Mouse (Mus musculus): Measurements from ENCODE around the gene Sftpa1. TPM values are rescaled to one million over a fixed set of nuclear protein-coding genes. Genes with fewer than 3 reads are reported as not detected.

Gene Sftpa1
- polyA plus RNA-seq, 1 experiment from 2014 or later: 0.12 TPM

DNA sequence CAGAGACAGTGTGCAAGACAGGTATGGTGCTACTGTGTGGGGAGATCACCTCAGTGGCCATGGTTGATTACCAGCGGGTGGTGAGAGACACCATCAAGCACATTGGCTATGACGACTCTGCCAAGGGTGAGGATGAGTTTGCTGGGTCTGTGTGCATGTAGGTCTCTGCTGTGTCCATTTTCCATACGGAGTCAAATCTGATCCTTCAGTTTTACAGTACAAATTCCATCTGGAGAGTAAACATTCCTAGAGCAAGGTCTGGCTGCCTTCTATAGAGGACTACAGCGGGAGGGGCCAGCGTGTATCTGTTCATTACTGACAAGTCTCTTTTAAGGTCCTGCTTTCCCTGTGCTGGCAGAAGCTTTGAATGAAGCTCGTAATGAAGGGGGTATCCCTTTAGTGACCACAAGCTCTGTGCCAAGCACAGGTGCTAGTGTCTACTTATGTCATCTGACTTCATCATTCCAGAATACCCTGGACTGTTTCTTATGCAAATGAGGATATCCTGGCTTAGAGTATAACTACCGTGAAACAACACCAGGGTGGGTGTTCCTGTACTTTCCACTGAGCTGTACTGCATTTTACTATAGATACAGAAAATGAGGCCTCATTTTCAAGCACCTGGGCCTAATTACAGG is 20.4 kb upstream of the Sftpa1 start:
- H3K27ac ChIP-seq: no peak overlapping the region
- H3K4me3 ChIP-seq (replicated peaks): no peak overlapping the region
- ATAC-seq (ENCODE audit: low read depth) (no peak), DNase-seq (no peak)
- H3K9ac ChIP-seq: no peak overlapping the region
- H3K4me1 ChIP-seq (replicated peaks): no peaks in the 10 kb centered on the region
- H3K9me3 ChIP-seq (replicated peaks): no peaks in the 10 kb centered on the region
- H3K4me2 ChIP-seq: no peak overlapping the region
- H3K36me3 ChIP-seq: no peaks in the 10 kb centered on the region
- WGBS (ENCODE audit: insufficient replicate concordance): 63% methylated on average over 7 of the region's 7 CpGs
- no peaks in the 10 kb centered on the region for H3K27me3 ChIP-seq

DNA sequence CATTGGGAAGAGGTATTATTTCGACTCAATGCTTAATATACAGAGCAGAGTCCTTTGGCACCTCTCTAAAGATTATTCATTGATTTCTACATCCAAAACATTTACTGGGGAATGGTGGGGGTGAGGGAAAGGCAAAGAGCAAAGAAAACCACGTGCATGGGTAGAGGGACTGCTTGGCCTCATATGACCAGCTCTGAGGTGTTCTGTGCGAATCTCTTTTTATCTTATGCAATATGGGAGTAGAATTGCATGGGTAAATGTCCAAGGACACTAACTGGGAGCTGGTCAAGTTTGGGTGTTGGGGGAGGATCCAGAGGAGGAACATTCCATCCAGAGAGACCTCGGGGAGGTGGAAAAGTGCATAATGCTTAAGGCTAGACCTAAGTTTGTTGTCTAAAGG is 18.6 kb upstream of the Sftpa1 start:
- Histone ChIP-seq H3K4me3 (replicated peaks) (no peak overlapping the region), H3K4me1 (replicated peaks) (no peaks in the 10 kb centered on the region), H3K9ac (no peak overlapping the region), H3K36me3 (no peaks in the 10 kb centered on the region), H3K27me3 (no peaks in the 10 kb centered on the region), H3K27ac (no peak overlapping the region), H3K9me3 (replicated peaks) (no peaks in the 10 kb centered on the region), H3K4me2 (no peak overlapping the region)
- 43% methylated on average over 4 of the region's 4 CpGs for WGBS (ENCODE audit: insufficient replicate concordance)
- DNase-seq (no peak), ATAC-seq (ENCODE audit: low read depth) (no peak)

DNA sequence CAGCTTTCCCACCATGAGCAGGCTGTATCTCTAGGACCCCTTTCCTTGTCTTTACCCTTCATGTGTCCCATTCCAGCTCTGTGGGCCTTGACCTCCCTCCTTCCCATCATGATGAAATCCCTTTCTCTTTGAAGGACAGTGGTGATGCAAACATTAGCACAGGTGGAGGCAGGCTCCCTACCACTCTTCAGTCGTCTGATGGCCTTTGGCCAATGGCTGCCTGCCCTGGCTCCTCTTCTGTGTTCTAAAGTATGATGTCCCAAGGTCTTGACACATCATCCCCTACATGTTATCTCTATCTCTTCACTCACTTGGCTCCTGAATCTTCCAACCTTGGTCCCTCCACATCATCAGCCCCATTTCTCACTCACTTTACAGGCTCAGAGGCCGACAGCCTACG is 15.3 kb upstream of the Sftpa1 start:
- ATAC-seq (ENCODE audit: low read depth): no peak
- 62% methylated on average over 3 of the region's 3 CpGs for WGBS (ENCODE audit: insufficient replicate concordance)
- H3K9ac ChIP-seq: no peak overlapping the region
- no peak for DNase-seq
- no peaks in the 10 kb centered on the region for H3K36me3 ChIP-seq
- H3K4me2 ChIP-seq: no peak overlapping the region
- no peaks in the 10 kb centered on the region for H3K4me1 ChIP-seq (replicated peaks)
- no peak overlapping the region for H3K27ac ChIP-seq
- no peaks in the 10 kb centered on the region for H3K9me3 ChIP-seq (replicated peaks)
- no peak overlapping the region for H3K4me3 ChIP-seq (replicated peaks)
- H3K27me3 ChIP-seq: no peaks in the 10 kb centered on the region

DNA sequence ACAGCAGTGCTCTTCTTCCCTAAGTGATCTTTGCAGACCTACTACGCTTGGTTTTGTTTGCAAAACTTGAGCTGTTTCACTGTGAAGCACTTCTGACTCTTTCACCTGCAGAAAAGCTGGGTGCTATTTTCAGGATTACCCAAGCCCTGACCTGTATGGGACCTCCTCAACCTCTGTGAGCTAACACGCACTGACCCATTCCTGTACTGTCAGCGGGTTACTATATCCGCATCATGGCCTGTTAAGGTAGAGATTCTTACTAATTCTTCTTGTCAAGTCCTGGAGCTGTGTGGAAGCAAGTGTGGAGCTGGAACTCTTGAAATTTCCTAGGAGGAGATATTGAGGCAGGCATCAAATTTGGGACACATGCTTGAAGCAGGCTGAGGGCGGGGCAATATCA is 6.9 kb upstream of the Sftpa1 start:
- Histone ChIP-seq H3K9me3 (replicated peaks) (no peaks in the 10 kb centered on the region), H3K4me2 (no peak overlapping the region), H3K4me1 (replicated peaks) (no peaks in the 10 kb centered on the region), H3K4me3 (replicated peaks) (no peak overlapping the region), H3K27me3 (no peaks in the 10 kb centered on the region), H3K36me3 (no peaks in the 10 kb centered on the region), H3K9ac (no peak overlapping the region), H3K27ac (no peak overlapping the region)
- ATAC-seq (ENCODE audit: low read depth) (no peak), DNase-seq (no peak)
- 65% methylated on average over 5 of the region's 5 CpGs for WGBS (ENCODE audit: insufficient replicate concordance)

DNA sequence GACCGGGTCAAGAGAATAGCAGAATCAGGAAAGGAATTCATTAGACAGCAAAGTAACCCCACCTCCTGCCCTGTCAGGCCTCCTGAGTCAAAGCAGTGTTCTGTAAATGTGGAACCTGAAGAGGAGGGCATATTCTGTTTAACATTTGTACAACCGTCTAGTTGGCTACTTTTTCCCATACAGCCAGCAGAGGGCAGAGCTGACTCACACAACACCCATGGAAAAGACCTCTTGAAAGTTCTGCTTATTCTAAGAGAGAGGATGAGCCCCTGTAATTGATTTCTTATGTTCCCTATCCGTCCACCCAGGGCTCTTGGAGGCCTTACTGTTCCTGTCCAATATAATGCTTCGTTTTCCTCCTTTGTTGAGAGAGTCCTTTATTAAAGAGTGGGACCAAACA is 3.6 kb upstream of the Sftpa1 start:
- DNase-seq: no peak

DNA sequence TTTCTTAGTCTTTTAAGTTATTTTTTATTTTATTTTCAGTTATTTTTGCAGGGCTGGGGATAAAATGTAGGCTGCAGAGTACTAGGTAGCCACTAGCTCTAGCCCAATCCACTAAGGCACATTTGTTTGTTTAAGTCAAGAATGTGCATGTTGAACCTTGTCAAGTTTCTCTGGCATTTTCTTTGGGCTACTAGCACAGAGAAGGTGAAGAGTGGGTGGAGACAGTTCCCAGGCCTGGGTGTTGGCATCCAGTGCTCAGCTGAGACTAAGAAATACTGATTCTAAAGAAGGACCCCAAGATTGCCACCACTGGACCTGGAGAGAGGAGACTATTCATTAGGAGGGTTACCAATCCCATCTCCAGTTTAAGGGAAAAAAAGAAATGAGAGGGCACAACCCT is 5.4 kb downstream of the Sftpa1 start:
- Histone ChIP-seq H3K4me1 (replicated peaks) (no peaks in the 10 kb centered on the region), H3K27ac (no peak overlapping the region), H3K36me3 (no peaks in the 10 kb centered on the region), H3K27me3 (no peaks in the 10 kb centered on the region), H3K4me3 (replicated peaks) (no peak overlapping the region), H3K9me3 (replicated peaks) (no peaks in the 10 kb centered on the region), H3K9ac (no peak overlapping the region), H3K4me2 (no peak overlapping the region)
- ATAC-seq (ENCODE audit: low read depth) (no peak), DNase-seq (no peak)

More for the DNA sequence above, 3.6 kb upstream of the Sftpa1 start:
- Histone ChIP-seq H3K9me3 (replicated peaks) (no peaks in the 10 kb centered on the region), H3K4me3 (replicated peaks) (no peak overlapping the region), H3K36me3 (no peaks in the 10 kb centered on the region), H3K27ac (no peak overlapping the region), H3K27me3 (no peaks in the 10 kb centered on the region), H3K4me2 (no peak overlapping the region), H3K9ac (no peak overlapping the region), H3K4me1 (replicated peaks) (no peaks in the 10 kb centered on the region)
- ATAC-seq (ENCODE audit: low read depth): no peak
- WGBS (ENCODE audit: insufficient replicate concordance): 11% methylated on average over 4 of the region's 4 CpGs

DNA sequence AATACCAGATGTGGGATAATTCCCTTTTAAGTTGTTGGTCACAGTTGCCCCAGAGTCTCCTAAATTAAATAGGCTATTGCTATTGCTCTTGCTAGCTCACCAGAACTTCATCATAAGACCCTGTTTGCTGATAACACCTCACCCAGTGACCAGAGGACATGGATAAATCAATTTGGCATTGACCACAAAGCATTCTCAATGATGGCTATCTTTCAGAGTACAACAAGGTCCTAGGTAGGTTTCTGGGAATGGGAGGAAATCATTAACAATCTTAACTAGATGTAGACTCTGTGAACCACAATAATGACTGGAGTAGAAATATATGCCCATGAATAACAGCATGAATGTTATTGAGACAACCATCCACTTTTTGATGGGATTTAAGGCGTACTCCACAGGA is 9.1 kb downstream of the Sftpa1 start:
- Histone ChIP-seq H3K27me3 (no peaks in the 10 kb centered on the region), H3K9me3 (replicated peaks) (no peaks in the 10 kb centered on the region), H3K4me1 (replicated peaks) (no peaks in the 10 kb centered on the region), H3K9ac (no peak overlapping the region), H3K36me3 (no peaks in the 10 kb centered on the region), H3K4me2 (no peak overlapping the region), H3K27ac (no peak overlapping the region), H3K4me3 (replicated peaks) (no peak overlapping the region)
- ATAC-seq (ENCODE audit: low read depth) (no peak), DNase-seq (no peak)
- WGBS (ENCODE audit: insufficient replicate concordance): 55% methylated on average over 1 of the region's 1 CpGs

DNA sequence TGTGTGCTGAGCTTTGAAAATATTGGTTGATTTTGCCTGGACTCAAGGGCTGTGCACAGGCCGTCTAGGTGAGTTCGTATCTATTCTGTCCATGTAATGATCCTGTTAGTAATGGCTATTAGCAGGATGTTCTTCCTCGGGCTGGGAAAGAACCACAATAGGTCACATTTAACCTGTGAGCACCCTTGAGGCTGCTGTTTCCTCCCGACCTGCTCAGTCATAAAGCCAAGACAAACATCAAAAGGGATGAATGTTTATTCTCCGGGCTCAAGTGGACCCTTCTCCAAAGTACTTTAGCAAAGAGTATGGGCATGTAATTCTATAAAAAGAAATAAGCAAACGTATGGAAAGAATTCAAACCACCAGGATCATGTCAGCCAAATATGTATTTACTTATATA is 14.5 kb downstream of the Sftpa1 start:
- H3K9ac ChIP-seq: no peak overlapping the region
- DNase-seq (no peak), ATAC-seq (ENCODE audit: low read depth) (no peak)
- 52% methylated on average over 6 of the region's 6 CpGs for WGBS (ENCODE audit: insufficient replicate concordance)
- no peaks in the 10 kb centered on the region for H3K9me3 ChIP-seq (replicated peaks)
- no peak overlapping the region for H3K27ac ChIP-seq
- H3K4me3 ChIP-seq (replicated peaks): no peak overlapping the region
- H3K27me3 ChIP-seq: no peaks in the 10 kb centered on the region
- H3K4me1 ChIP-seq (replicated peaks): no peaks in the 10 kb centered on the region
- H3K36me3 ChIP-seq: no peaks in the 10 kb centered on the region
- H3K4me2 ChIP-seq: no peak overlapping the region

DNA sequence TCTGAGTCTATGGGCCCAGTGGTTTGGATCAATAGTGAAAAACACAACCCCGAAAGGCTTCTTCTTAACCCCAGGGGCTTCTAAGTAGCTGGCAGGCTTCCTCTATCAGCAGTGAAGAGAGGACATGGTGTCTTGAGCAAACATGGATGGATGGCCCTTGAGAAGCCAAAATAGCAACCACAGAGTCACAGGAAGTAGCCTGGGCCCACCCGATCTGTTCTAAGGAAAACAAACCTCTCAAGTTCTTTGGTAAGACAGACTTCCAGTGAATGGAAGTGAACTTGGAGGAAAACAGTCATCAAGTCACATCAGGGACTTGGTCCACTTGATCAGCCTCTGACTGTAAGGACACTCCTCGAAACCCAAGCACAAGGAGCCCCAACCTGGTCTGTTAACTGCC is 15.3 kb downstream of the Sftpa1 start:
- WGBS (ENCODE audit: insufficient replicate concordance): 46% methylated on average over 3 of the region's 3 CpGs
- no peak for DNase-seq

DNA sequence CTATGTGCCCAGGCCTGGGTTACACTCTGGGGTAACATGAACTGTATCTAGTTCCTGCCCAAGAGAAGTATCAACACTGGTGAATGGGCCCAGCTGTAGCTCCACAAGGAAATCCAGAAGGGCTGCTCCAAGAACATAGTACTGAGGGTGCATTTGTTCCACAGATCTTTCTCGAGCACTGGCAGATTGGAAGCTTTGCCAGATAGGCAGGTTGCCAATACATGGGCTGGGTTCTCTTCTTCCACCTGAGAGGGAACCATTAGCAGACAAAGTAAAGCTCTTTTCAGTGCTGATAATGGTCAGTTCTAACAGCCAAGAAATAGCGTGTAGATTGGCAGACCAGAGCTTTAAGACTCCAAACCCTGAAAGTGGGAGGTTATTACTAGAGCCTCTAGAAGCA is 15.8 kb downstream of the Sftpa1 start:
- ATAC-seq (ENCODE audit: low read depth): no peak
- no peaks in the 10 kb centered on the region for H3K4me1 ChIP-seq (replicated peaks)
- H3K9me3 ChIP-seq (replicated peaks): no peaks in the 10 kb centered on the region
- H3K36me3 ChIP-seq: no peaks in the 10 kb centered on the region
- 56% methylated on average over 2 of the region's 2 CpGs for WGBS (ENCODE audit: insufficient replicate concordance)
- H3K9ac ChIP-seq: no peak overlapping the region
- DNase-seq: no peak
- no peak overlapping the region for H3K4me3 ChIP-seq (replicated peaks)
- H3K27ac ChIP-seq: no peak overlapping the region
- no peaks in the 10 kb centered on the region for H3K27me3 ChIP-seq
- no peak overlapping the region for H3K4me2 ChIP-seq

More for the DNA sequence above, 15.3 kb downstream of the Sftpa1 start:
- Histone ChIP-seq H3K9ac (no peak overlapping the region), H3K4me2 (no peak overlapping the region), H3K27ac (no peak overlapping the region), H3K4me1 (replicated peaks) (no peaks in the 10 kb centered on the region), H3K4me3 (replicated peaks) (no peak overlapping the region), H3K9me3 (replicated peaks) (no peaks in the 10 kb centered on the region), H3K36me3 (no peaks in the 10 kb centered on the region), H3K27me3 (no peaks in the 10 kb centered on the region)
- no peak for ATAC-seq (ENCODE audit: low read depth)

DNA sequence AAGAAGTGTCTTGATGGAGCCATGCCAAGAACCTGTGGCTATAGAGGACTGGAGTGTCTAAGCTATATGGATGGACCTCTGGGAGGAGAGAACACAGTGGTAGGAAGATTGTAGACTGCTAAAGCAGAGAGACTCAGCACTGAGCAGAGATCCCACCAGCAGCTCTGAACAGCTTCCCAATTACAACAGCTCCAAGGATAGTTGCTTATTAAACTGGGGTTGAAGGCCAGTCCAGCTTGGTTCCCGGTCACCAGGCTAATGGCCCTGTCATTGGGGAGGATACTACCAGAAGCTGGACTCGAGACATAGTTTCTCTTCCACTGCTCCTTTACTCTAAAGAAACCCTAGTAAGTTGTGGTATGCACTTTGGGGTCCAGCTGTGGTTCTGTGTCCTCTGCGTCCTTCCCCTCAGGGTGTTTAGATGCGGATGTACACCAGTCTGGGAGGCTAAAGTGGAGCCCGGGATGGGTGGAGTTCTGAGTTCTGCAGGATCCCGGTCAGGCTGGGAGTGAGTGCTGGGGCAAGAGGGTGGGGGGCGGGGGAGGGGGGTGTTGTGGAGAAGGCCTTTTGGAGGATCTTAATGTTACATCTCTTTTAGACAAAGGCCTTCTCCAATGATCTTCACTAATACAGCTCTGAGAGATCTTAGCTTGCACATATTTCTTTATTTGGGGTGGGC is 19.8 kb downstream of the Sftpa1 start, which contains the start of gene Mbl1:
Gene Mbl1, plus strand, starts transcription at position 239 of the 679 bp plus-strand sequence.
- DNase-seq: no peak
- H3K4me2 ChIP-seq: peak within 1 kb of the TSS; percentile 37

DNA sequence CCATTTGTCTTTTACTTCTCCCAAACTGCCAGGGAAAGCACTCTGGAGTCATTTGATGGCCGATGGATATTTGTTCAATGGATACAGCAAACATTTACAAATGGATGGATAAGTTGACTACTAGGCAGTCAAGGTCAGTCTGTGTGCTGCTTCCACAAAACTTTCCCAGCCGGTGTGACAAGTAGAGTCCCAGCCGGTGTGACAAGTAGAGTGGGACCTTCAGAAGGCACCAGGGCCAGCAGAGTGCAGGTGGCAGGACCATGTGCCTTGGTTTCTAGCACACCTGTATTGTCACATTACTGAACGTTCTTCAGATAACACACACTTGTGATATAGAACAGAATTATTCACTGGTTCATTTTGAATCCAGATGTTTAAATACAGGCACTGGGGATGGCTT is 28.5 kb downstream of the Sftpa1 start:
- Histone ChIP-seq H3K4me1 (replicated peaks) (no peaks in the 10 kb centered on the region), H3K4me3 (replicated peaks) (no peak overlapping the region), H3K4me2 (no peak overlapping the region), H3K9ac (no peak overlapping the region), H3K36me3 (no peaks in the 10 kb centered on the region), H3K27me3 (no peaks in the 10 kb centered on the region), H3K27ac (peak overlapping the region; percentile 63), H3K9me3 (replicated peaks) (no peaks in the 10 kb centered on the region)
- 0 out of 2 replicates have a peak, but pooled peaks have one; percentile 22 for ATAC-seq (ENCODE audit: low read depth)
- 50% methylated on average over 4 of the region's 4 CpGs for WGBS (ENCODE audit: insufficient replicate concordance)
- no peak for DNase-seq

More for the DNA sequence above, 19.8 kb downstream of the Sftpa1 start, which contains the start of gene Mbl1:
- Histone ChIP-seq H3K4me1 (replicated peaks) (no peaks in the 10 kb centered on the region), H3K36me3 (no peaks in the 10 kb centered on the region), H3K4me3 (replicated peaks) (0 out of 2 replicates have a peak within 1 kb of the TSS, but pooled peaks have one; percentile 4), H3K9ac (0 out of 2 replicates have a peak within 1 kb of the TSS, but pooled peaks have one; percentile 5), H3K27me3 (no peaks in the 10 kb centered on the region), H3K27ac (peak within 1 kb of the TSS; percentile 47), H3K9me3 (replicated peaks) (no peaks in the 10 kb centered on the region)
- WGBS (ENCODE audit: insufficient replicate concordance): 58% methylated on average over 7 of the region's 7 CpGs
- ATAC-seq (ENCODE audit: low read depth): peak; percentile 76

Data from liver, embryonic 13.5 days (tissue).